16 mouse cellular contexts compared by ENCODE assay signal in genomic region chr5:122390671-122391070, GRCm38 (mm10).
"Had no signal": no experiment of that assay in that cellular context is flagged by ENCODE, and none has a peak within 500 bp of the region (broad histone marks: within the 10 kb centered on the region; RNA-seq: fewer than 3 reads in every experiment).

No protein-coding gene starts in this region.

- H3K27me3 ChIP-seq: liver, embryonic 12.5 days; lung, embryonic 15.5 days; midbrain, embryonic 13.5 days; neural tube, embryonic 12.5 days; neural tube, embryonic 15.5 days; stomach, embryonic 15.5 days had no signal

- H3K9ac ChIP-seq: liver, embryonic 12.5 days; liver, embryonic 14.5 days; lung, embryonic 15.5 days; midbrain, embryonic 13.5 days; neural tube, embryonic 15.5 days; stomach, embryonic 15.5 days had no signal

- DNase-seq: lung, adult 18-20 months; lung, postnatal 10 days; retina, postnatal 1 day; right cerebral cortex, adult 18-20 months; right cerebral cortex, postnatal 25 days; right cerebral cortex, postnatal 4 days; spleen, adult 18-20 months; thymus, postnatal 14 days had no signal

- H3K27ac ChIP-seq: liver, embryonic 12.5 days; liver, embryonic 14.5 days; lung, embryonic 15.5 days; neural tube, embryonic 12.5 days; stomach, embryonic 15.5 days had no signal

- H3K4me2 ChIP-seq: stomach, embryonic 15.5 days had no signal

- H3K36me3 ChIP-seq: lung, embryonic 15.5 days; neural tube, embryonic 15.5 days; stomach, embryonic 15.5 days had no signal

- H3K9me3 ChIP-seq: liver, embryonic 12.5 days; lung, embryonic 15.5 days; midbrain, embryonic 10.5 days; midbrain, embryonic 13.5 days; neural tube, embryonic 12.5 days; neural tube, embryonic 15.5 days; stomach, embryonic 15.5 days had no signal

- H3K4me3 ChIP-seq: liver, embryonic 12.5 days; midbrain, embryonic 10.5 days; midbrain, embryonic 13.5 days; neural tube, embryonic 12.5 days; neural tube, embryonic 15.5 days; stomach, embryonic 15.5 days had no signal
